Mouse (Mus musculus) midbrain, embryonic 14.5 days (tissue): ENCODE results near the gene Psme2. TPM values are rescaled to one million over a fixed set of nuclear protein-coding genes. Genes with fewer than 3 reads are reported as not detected.

Experiments
- polyA plus RNA-seq: library from polyadenylated mRNA; unstranded; fragments of >200 nt; fragmentation: Nextera tagmentation; extraction: Ambion mirVana; gene quantifications from 2 replicates; pipeline ENCODE4 v1.2.1, GENCODE M21; 2014

The Psme2 gene
- polyA plus RNA-seq, 1 experiment from 2014 or later: 165 TPM

Other genes with a start within 250 kb of the Psme2 start
- 11.5 and 13.3 TPM in 2 replicates for gene Dhrs4, start 112.4 kb downstream of the Psme2 start, polyA plus RNA-seq
- gene Carmil3, start 100.5 kb downstream of the Psme2 start, polyA plus RNA-seq: 34.7 and 34.8 TPM in 2 replicates
- gene Cpne6, start 80.7 kb downstream of the Psme2 start, polyA plus RNA-seq: 0.74 and 1.4 TPM in 2 replicates
- 0.24 TPM in 1 of 2 replicates, not detected in the other for gene Nrl, start 66.1 kb downstream of the Psme2 start, polyA plus RNA-seq
- gene Pck2, start 50.8 kb downstream of the Psme2 start, polyA plus RNA-seq: 15.8 and 16.2 TPM in 2 replicates
- 133 and 134 TPM in 2 replicates for gene Dcaf11, start 31.1 kb downstream of the Psme2 start, polyA plus RNA-seq
- 1.7 and 2.1 TPM in 2 replicates for gene A730061H03Rik, start 30.7 kb downstream of the Psme2 start, polyA plus RNA-seq
- not detected in 2 replicates for gene Fitm1, start 15.5 kb downstream of the Psme2 start, polyA plus RNA-seq
- 189 and 217 TPM in 2 replicates for gene Psme1, start 13.0 kb downstream of the Psme2 start, polyA plus RNA-seq
- 17.3 and 32.8 TPM in 2 replicates for gene Emc9, start 5.8 kb downstream of the Psme2 start, polyA plus RNA-seq
- 15.6 and 17.1 TPM in 2 replicates for gene Rnf31, start 595 bp upstream of the Psme2 start, polyA plus RNA-seq
- gene Irf9, start 12.5 kb upstream of the Psme2 start, polyA plus RNA-seq: 7.2 and 11.5 TPM in 2 replicates
- gene Rec8, start 26.9 kb upstream of the Psme2 start, polyA plus RNA-seq: 2.6 and 8.2 TPM in 2 replicates
- gene Ipo4, start 44.8 kb upstream of the Psme2 start, polyA plus RNA-seq: 107 and 111 TPM in 2 replicates
- 2.6 and 4.1 TPM in 2 replicates for gene Gm49378, start 46.8 kb upstream of the Psme2 start, polyA plus RNA-seq
- 44.7 and 53.8 TPM in 2 replicates for gene Tm9sf1, start 52.7 kb upstream of the Psme2 start, polyA plus RNA-seq
- gene Tssk4, start 59.1 kb upstream of the Psme2 start, polyA plus RNA-seq: 0.35 and 0.47 TPM in 2 replicates
- 74.8 and 78.9 TPM in 2 replicates for gene Mdp1, start 69.4 kb upstream of the Psme2 start, polyA plus RNA-seq
- 41.0 and 42.3 TPM in 2 replicates for gene Gmpr2, start 80.8 kb upstream of the Psme2 start, polyA plus RNA-seq
- gene Nedd8, start 81.0 kb upstream of the Psme2 start, polyA plus RNA-seq: 529 and 660 TPM in 2 replicates
- gene Tinf2, start 90.7 kb upstream of the Psme2 start, polyA plus RNA-seq: 23.4 and 26.9 TPM in 2 replicates
- gene Tgm1, start 122.8 kb upstream of the Psme2 start, polyA plus RNA-seq: 0.14 and 0.36 TPM in 2 replicates
- gene Rabggta, start 131.2 kb upstream of the Psme2 start, polyA plus RNA-seq: 39.4 and 48.5 TPM in 2 replicates
- gene Dhrs1, start 154.6 kb upstream of the Psme2 start, polyA plus RNA-seq: 60.1 and 65.1 TPM in 2 replicates
- 25.0 and 31.2 TPM in 2 replicates for gene Nop9, start 154.6 kb upstream of the Psme2 start, polyA plus RNA-seq
- 0.18 and 0.19 TPM in 2 replicates for gene Cideb, start 167.3 kb upstream of the Psme2 start, polyA plus RNA-seq
- gene Ltb4r2, start 170.3 kb upstream of the Psme2 start, polyA plus RNA-seq: 0.32 and 0.69 TPM in 2 replicates
- gene Ltb4r1, start 174.8 kb upstream of the Psme2 start, polyA plus RNA-seq: 0.77 TPM in 1 of 2 replicates, not detected in the other
- gene Adcy4, start 193.0 kb upstream of the Psme2 start, polyA plus RNA-seq: 2.4 and 3.2 TPM in 2 replicates
- gene Ripk3, start 197.8 kb upstream of the Psme2 start, polyA plus RNA-seq: 0.77 and 1.8 TPM in 2 replicates
- 6.2 and 8.7 TPM in 2 replicates for gene Nfatc4, start 232.0 kb upstream of the Psme2 start, polyA plus RNA-seq